ENCODE assay signal across 8 mouse cellular contexts in genomic region chr9:87740667-87741066, GRCm38 (mm10). TPM values are rescaled to one million over a fixed set of nuclear protein-coding genes. Genes with fewer than 3 reads are reported as not detected.
A peak's percentile ranks its signal among the peaks of the same experiment; 100 is the strongest.
DNase-seq lines count a peak whose midpoint lies in the region; ATAC-seq and TF ChIP-seq lines count a peak whose summit lies in the region.

No protein-coding gene starts in this region.

- no peak for TF ChIP-seq POLR2A in heart, adult 2 months (IDR thresholded peaks at IDR 0.05; ENCODE audit: insufficient read depth, low read depth, low read length)
- no peak for TF ChIP-seq POLR2A in kidney, adult 2 months (IDR thresholded peaks at IDR 0.05; ENCODE audit: low read depth, low read length)

- H3K4me2 ChIP-seq in lung, embryonic 15.5 days = peak overlapping the region; percentile 49

- no peaks in the 10 kb centered on the region for H3K79me2 ChIP-seq in heart, adult 2 months (replicated peaks; ENCODE audit: control insufficient read depth, insufficient read depth, low read length)

- no peak overlapping the region for H3K27ac ChIP-seq in heart, adult 2 months
- H3K27ac ChIP-seq in kidney, adult 2 months (ENCODE audit: insufficient read depth, low read depth, low read length) = no peak overlapping the region
- H3K27ac ChIP-seq in lung, embryonic 15.5 days = no peak overlapping the region

- no peaks in the 10 kb centered on the region for H3K4me1 ChIP-seq in heart, adult 2 months (ENCODE audit: control insufficient read depth, insufficient read depth, low read length)
- no peaks in the 10 kb centered on the region for H3K4me1 ChIP-seq in kidney, adult 2 months (ENCODE audit: control insufficient read depth, insufficient read depth, low read length)
- peaks cover 16% of the 10 kb centered on the region; the same call in 1 of the 2 replicates for H3K4me1 ChIP-seq in lung, embryonic 15.5 days

- no peaks in the 10 kb centered on the region for H3K9me3 ChIP-seq in lung, embryonic 15.5 days

- peak; percentile 69 for ATAC-seq in lung, embryonic 15.5 days (ENCODE audit: borderline replicate concordance, extremely low read depth, low FRiP score, low TSS enrichment)

- no peak overlapping the region for H3K4me3 ChIP-seq in heart, adult 2 months
- H3K4me3 ChIP-seq in kidney, adult 2 months (ENCODE audit: insufficient read depth, low read depth, low read length) = no peak overlapping the region
- peak overlapping the region; percentile 24; the same call in 1 of the 2 replicates for H3K4me3 ChIP-seq in lung, embryonic 15.5 days

- H3K9ac ChIP-seq in heart, adult 2 months (ENCODE audit: low read depth, low read length) = no peak overlapping the region
- no peak overlapping the region for H3K9ac ChIP-seq in lung, embryonic 15.5 days

- TF ChIP-seq EP300 in heart, adult 2 months (IDR thresholded peaks at IDR 0.05; ENCODE audit: insufficient read depth, low read depth, low read length) = no peak

- intact Hi-C loops in heart, adult 2 months (cut with DNase I) = loop anchor here (5.0 kb wide), 1 partner anchor 318 kb away; no protein-coding TSS in a partner anchor

- peaks cover 11% of the 10 kb centered on the region; the same call in 1 of the 2 replicates for H3K27me3 ChIP-seq in heart, adult 2 months (ENCODE audit: control insufficient read depth, insufficient read depth, low read length)
- H3K27me3 ChIP-seq in kidney, adult 2 months (replicated peaks; ENCODE audit: control insufficient read depth, insufficient read depth, low read length) = peaks cover 6% of the 10 kb centered on the region
- H3K27me3 ChIP-seq in lung, embryonic 15.5 days = peaks cover 80% of the 10 kb centered on the region

- no peaks in the 10 kb centered on the region for H3K36me3 ChIP-seq in heart, adult 2 months (ENCODE audit: control insufficient read depth, insufficient read depth, low read length)
- H3K36me3 ChIP-seq in kidney, adult 2 months (ENCODE audit: control insufficient read depth, insufficient read depth, low read length) = no peaks in the 10 kb centered on the region
- H3K36me3 ChIP-seq in lung, embryonic 15.5 days = no peaks in the 10 kb centered on the region

- WGBS in heart, adult 2 months = 16% methylated on average over 11 of the region's 11 CpGs
- 1% methylated on average over 11 of the region's 11 CpGs for WGBS in kidney, adult 2 months
- 3% methylated on average over 11 of the region's 11 CpGs for WGBS in lung, embryonic 15.5 days

- DNase-seq in right cerebral cortex, postnatal 14 days = peak; percentile 60
- no peak for DNase-seq in right cerebral cortex, postnatal 25 days
- peak; percentile 50 to 52 for DNase-seq in cerebellum, postnatal 36 days
- DNase-seq in heart, adult 2 months = peak; percentile 48 to 68
- DNase-seq in kidney, adult 2 months = peak; percentile 50
- DNase-seq in right cerebral cortex, postnatal 4 days = peak; percentile 71
- no peak for DNase-seq in spleen, postnatal 36 days (ENCODE audit: low spot score in 2 of 2)

- TF ChIP-seq CTCF in heart, adult 2 months (IDR thresholded peaks at IDR 0.05) = peak; percentile 77
- TF ChIP-seq CTCF in kidney, adult 2 months (conservative IDR thresholded peaks at IDR 0.05; ENCODE audit: insufficient read depth, insufficient read length, low read depth, low read length) = peak; percentile 53

RNA-seq across cellular contexts. Expression of gene Tbx18, which starts 9.6 kb away (rescaled TPM):
- total RNA-seq in heart, adult 2 months (2021) = 1 to 10 TPM; 4.0 to 4.4 TPM
- 1.9 and 3.0 TPM in 2 replicates for polyA plus RNA-seq in heart, adult 2 months (2012; rRNA removed)
- 0.45 and 0.53 TPM in 2 replicates for polyA plus RNA-seq in kidney, adult 2 months (2012; rRNA removed)
- 0.93 and 1.3 TPM in 2 replicates for polyA plus RNA-seq in lung, embryonic 15.5 days (2015; fragmentation: Nextera tagmentation; extraction: Ambion mirVana)

Comparison
In these comparisons a context has a peak if more than half of its experiments do, and no peak if none do; other contexts are left out.
1. DNase-seq: peak in right cerebral cortex, postnatal 14 days (single experiment), cerebellum, postnatal 36 days (2 of 2), heart, adult 2 months (2 of 2), kidney, adult 2 months (single experiment) and right cerebral cortex, postnatal 4 days (single experiment); none in right cerebral cortex, postnatal 25 days (single experiment) and spleen, postnatal 36 days (0 of 2).